Mouse (Mus musculus) myocyte (in vitro differentiated cells): ENCODE results near the gene Cenpm. TPM values are rescaled to one million over a fixed set of nuclear protein-coding genes. Genes with fewer than 3 reads are reported as not detected.

ENCODE experiments used
- H3K27me3 ChIP-seq: one replicate; pipeline ENCODE4 v1.6.1; 2011; ENCODE audit not compliant: control insufficient read depth, insufficient read depth, insufficient read length
- H3K36me3 ChIP-seq: one replicate; pipeline ENCODE4 v1.6.1; 2011; ENCODE audit not compliant: control insufficient read depth, insufficient read depth
- H3K4me2 ChIP-seq: one replicate; pipeline ENCODE4 v1.6.1; 2011; ENCODE audit warnings: low read depth, control low read depth
- H3K4me3 ChIP-seq: one replicate; pipeline ENCODE4 v1.5.1; 2011; ENCODE audit warnings: mild to moderate bottlenecking, control low read depth, moderate library complexity
- H3K79me2 ChIP-seq: one replicate; pipeline ENCODE4 v1.6.1; 2011; ENCODE audit not compliant: control insufficient read depth, insufficient read depth
- H3ac ChIP-seq: one replicate; pipeline ENCODE4 v1.6.1; 2011; ENCODE audit not compliant: control insufficient read depth, insufficient read length
- CEBPB ChIP-seq: IDR thresholded peaks from 2 replicates; pipeline ENCODE4 v1.6.1; 2011; ENCODE audit warnings: mild to moderate bottlenecking, moderate library complexity; ENCODE audit not compliant: poor library complexity, insufficient read depth, severe bottlenecking
- E2F4 ChIP-seq: IDR thresholded peaks from one replicate; pipeline ENCODE4 v1.6.1; 2011; ENCODE audit warnings: mild to moderate bottlenecking, control low read depth, moderate library complexity; ENCODE audit not compliant: insufficient read depth
- MAX ChIP-seq: IDR thresholded peaks from one replicate; pipeline ENCODE4 v1.6.1; 2011; ENCODE audit warnings: low read depth, mild to moderate bottlenecking, control low read depth
- MYOD1 ChIP-seq, 3 experiments: IDR thresholded peaks; one replicate each; pipeline ENCODE4 v1.6.1; 2011; ENCODE audit warnings: control low read depth in 2 of 3, low read depth in 2 of 3, mild to moderate bottlenecking in 2 of 3, moderate library complexity in 1 of 3; ENCODE audit not compliant: insufficient read length in 2 of 3, control insufficient read depth in 1 of 3
- MYOG ChIP-seq, 3 experiments: IDR thresholded peaks; one replicate each; pipeline ENCODE4 v1.6.1; 2011; ENCODE audit warnings: control low read depth in 2 of 3, low read depth in 2 of 3, mild to moderate bottlenecking in 2 of 3; ENCODE audit not compliant: insufficient read length in 2 of 3, control insufficient read depth in 1 of 3, insufficient read depth in 1 of 3
- POLR2A ChIP-seq: IDR thresholded peaks from one replicate; pipeline ENCODE4 v1.6.1; 2011; ENCODE audit warnings: low read depth, mild to moderate bottlenecking, control low read depth, moderate library complexity; ENCODE audit not compliant: insufficient read length
- POLR2AphosphoS2 ChIP-seq: IDR thresholded peaks from one replicate; pipeline ENCODE4 v1.6.1; 2011; ENCODE audit warnings: low read depth, control low read depth; ENCODE audit not compliant: insufficient read length
- REST ChIP-seq: IDR thresholded peaks from one replicate; pipeline ENCODE4 v1.6.1; 2011; ENCODE audit warnings: mild to moderate bottlenecking, control low read depth, moderate library complexity; ENCODE audit not compliant: insufficient read depth, insufficient read length
- SRF ChIP-seq: IDR thresholded peaks from one replicate; pipeline ENCODE4 v1.6.1; 2011; ENCODE audit warnings: low read depth; ENCODE audit not compliant: control insufficient read depth, insufficient read length
- TCF12 ChIP-seq: IDR thresholded peaks from one replicate; pipeline ENCODE4 v1.6.1; 2011; ENCODE audit warnings: mild to moderate bottlenecking, control low read depth; ENCODE audit not compliant: poor library complexity, insufficient read depth, severe bottlenecking
- TCF3 ChIP-seq: IDR thresholded peaks from one replicate; pipeline ENCODE4 v1.6.1; 2011; ENCODE audit warnings: low read depth, control low read depth; ENCODE audit not compliant: insufficient read length
- USF1 ChIP-seq: IDR thresholded peaks from one replicate; pipeline ENCODE4 v1.6.1; 2011; ENCODE audit warnings: low read depth, mild to moderate bottlenecking, control low read depth, moderate library complexity
- polyA plus RNA-seq: library from polyadenylated mRNA; unstranded; fragments of >200 nt; fragmentation: generic; extraction: Trizol; gene quantifications from one replicate; pipeline ENCODE4 v1.2.1, GENCODE M21; 2012; ENCODE audit warnings: missing spikeins

Gene Cenpm
- polyA plus RNA-seq, 1 experiment, result 28.1 TPM

- Histone ChIP-seq H3K4me2 (no peak overlapping the region), H3K4me3 (no peak overlapping the region), H3K27me3 (peaks cover 83% of the 10 kb centered on the region), H3K36me3 (no peaks in the 10 kb centered on the region), H3ac (no peak overlapping the region), H3K79me2 (no peaks in the 10 kb centered on the region)
- no peak for TF ChIP-seq USF1
- no peak for TF ChIP-seq TCF12
- no peak for TF ChIP-seq POLR2A
- no peak for TF ChIP-seq SRF
- TF ChIP-seq CEBPB, result no peak
- TF ChIP-seq POLR2AphosphoS2, result no peak
- no peak for TF ChIP-seq REST
- TF ChIP-seq MYOD1 (IDR thresholded peaks at IDR 0.05; ENCODE audit: control insufficient read depth in 1 of 3, insufficient read length in 2 of 3, low read depth in 2 of 3), result no peak
- TF ChIP-seq E2F4, result no peak
- no peak for TF ChIP-seq MYOG (IDR thresholded peaks at IDR 0.05; ENCODE audit: control insufficient read depth in 1 of 3, insufficient read depth in 1 of 3, insufficient read length in 2 of 3, low read depth in 2 of 3)
- TF ChIP-seq MAX, result no peak
- TF ChIP-seq TCF3, result no peak
Measured at GRCm38 (mm10) chr15:82272295-82272694, 27.7 kb upstream of the Cenpm start.

GRCm38 (mm10) chr15:82271201-82271600 lies 26.7 kb upstream of the Cenpm start:
- H3K79me2 ChIP-seq, result no peaks in the 10 kb centered on the region
- TF ChIP-seq SRF, result no peak
- no peak for TF ChIP-seq TCF12
- TF ChIP-seq MYOD1 (IDR thresholded peaks at IDR 0.05; ENCODE audit: control insufficient read depth in 1 of 3, insufficient read length in 2 of 3, low read depth in 2 of 3), result peak in 1 of 3 experiments; percentile 62
- peak in 1 of 3 experiments; percentile 57 for TF ChIP-seq MYOG (IDR thresholded peaks at IDR 0.05; ENCODE audit: control insufficient read depth in 1 of 3, insufficient read depth in 1 of 3, insufficient read length in 2 of 3, low read depth in 2 of 3)
- no peak for TF ChIP-seq CEBPB
- TF ChIP-seq MAX, result no peak
- no peak for TF ChIP-seq POLR2AphosphoS2
- no peak for TF ChIP-seq USF1
- no peak for TF ChIP-seq REST
- H3K4me3 ChIP-seq, result no peak overlapping the region
- H3ac ChIP-seq, result no peak overlapping the region
- H3K4me2 ChIP-seq, result no peak overlapping the region
- peaks cover 72% of the 10 kb centered on the region for H3K27me3 ChIP-seq
- no peaks in the 10 kb centered on the region for H3K36me3 ChIP-seq

- Histone ChIP-seq H3K4me3 (no peak overlapping the region), H3K36me3 (no peaks in the 10 kb centered on the region), H3K4me2 (no peak overlapping the region), H3K27me3 (peaks cover 68% of the 10 kb centered on the region), H3K79me2 (no peaks in the 10 kb centered on the region), H3ac (no peak overlapping the region)
- TF ChIP-seq USF1 (no peak), MYOD1 (IDR thresholded peaks at IDR 0.05; ENCODE audit: control insufficient read depth in 1 of 3, insufficient read length in 2 of 3, low read depth in 2 of 3) (no peak), TCF12 (no peak), MYOG (IDR thresholded peaks at IDR 0.05; ENCODE audit: control insufficient read depth in 1 of 3, insufficient read depth in 1 of 3, insufficient read length in 2 of 3, low read depth in 2 of 3) (no peak), POLR2A (no peak), SRF (no peak), REST (no peak), POLR2AphosphoS2 (no peak), E2F4 (no peak), CEBPB (no peak)
Measured at GRCm38 (mm10) chr15:82268783-82269182, 24.2 kb upstream of the Cenpm start.

DNA sequence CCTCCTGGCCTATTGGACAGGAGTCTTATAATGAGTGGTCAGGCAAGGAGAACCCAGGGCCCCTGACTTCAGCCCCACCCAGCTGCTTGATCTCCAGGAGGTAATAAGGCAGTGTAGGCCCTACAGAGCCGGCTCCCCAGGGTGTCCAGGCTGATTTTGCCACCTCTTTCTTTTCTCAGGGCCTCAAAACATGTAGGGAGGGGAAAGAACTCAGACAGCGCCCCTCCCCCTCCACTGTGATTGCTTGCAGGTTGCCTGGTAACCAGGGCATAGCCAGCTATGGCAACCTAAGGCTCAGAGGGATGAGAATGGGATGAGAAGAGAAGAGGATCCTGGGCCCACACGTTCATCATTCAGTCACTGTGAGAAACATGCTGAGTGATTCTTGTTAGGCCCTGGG lies 23.6 kb upstream of the Cenpm start:
- no peaks in the 10 kb centered on the region for H3K36me3 ChIP-seq
- H3K4me3 ChIP-seq, result no peak overlapping the region
- peaks cover 65% of the 10 kb centered on the region for H3K27me3 ChIP-seq
- TF ChIP-seq MYOD1 (IDR thresholded peaks at IDR 0.05; ENCODE audit: control insufficient read depth in 1 of 3, insufficient read length in 2 of 3, low read depth in 2 of 3) (no peak), MYOG (IDR thresholded peaks at IDR 0.05; ENCODE audit: control insufficient read depth in 1 of 3, insufficient read depth in 1 of 3, insufficient read length in 2 of 3, low read depth in 2 of 3) (no peak), POLR2A (no peak), USF1 (no peak), TCF3 (no peak), POLR2AphosphoS2 (no peak), E2F4 (no peak), CEBPB (no peak), SRF (no peak), REST (no peak), TCF12 (no peak), MAX (no peak)
- H3ac ChIP-seq, result no peak overlapping the region
- H3K79me2 ChIP-seq, result no peaks in the 10 kb centered on the region
- H3K4me2 ChIP-seq, result no peak overlapping the region

DNA sequence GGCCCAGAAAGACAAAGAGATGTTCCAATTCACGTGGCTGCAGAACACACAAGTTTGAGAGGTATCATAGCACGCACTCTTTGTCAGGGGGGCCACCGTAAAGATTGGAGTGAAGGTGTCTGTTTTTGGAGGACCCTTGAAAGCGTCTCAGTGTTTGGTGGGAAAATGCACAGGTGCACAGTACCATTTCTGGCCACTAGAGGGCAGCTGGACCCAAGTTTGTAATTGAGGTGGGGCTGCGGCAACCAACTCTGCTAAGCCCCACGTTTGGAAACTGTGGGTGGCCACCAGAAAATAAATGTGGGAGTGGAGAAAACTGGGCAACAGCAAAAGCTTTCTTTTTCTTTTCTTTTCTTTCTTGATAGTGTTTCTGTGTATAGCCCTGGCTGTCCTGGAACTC lies 21.8 kb upstream of the Cenpm start:
- Histone ChIP-seq H3K27me3 (peaks cover 53% of the 10 kb centered on the region), H3K79me2 (no peaks in the 10 kb centered on the region), H3K4me3 (no peak overlapping the region), H3K36me3 (no peaks in the 10 kb centered on the region), H3K4me2 (no peak overlapping the region), H3ac (no peak overlapping the region)
- TF ChIP-seq MYOD1 (IDR thresholded peaks at IDR 0.05; ENCODE audit: control insufficient read depth in 1 of 3, insufficient read length in 2 of 3, low read depth in 2 of 3), result peak in 1 of 3 experiments; percentile 33
- TF ChIP-seq CEBPB, result no peak
- TF ChIP-seq MYOG (IDR thresholded peaks at IDR 0.05; ENCODE audit: control insufficient read depth in 1 of 3, insufficient read depth in 1 of 3, insufficient read length in 2 of 3, low read depth in 2 of 3), result peak in 1 of 3 experiments; percentile 21
